Mouse (Mus musculus) liver, embryonic 14.5 days (tissue): ENCODE measurements around the gene Abcc4. TPM values are rescaled to one million over a fixed set of nuclear protein-coding genes. Genes with fewer than 3 reads are reported as not detected.
A peak's percentile ranks its signal among the peaks of the same experiment; 100 is the strongest.

Experiments
- ATAC-seq: fragments of 200-750 bp; cut with Nextera tagmentation; 2 replicates; pipeline ENCODE4 v1.8.0; 2017; ENCODE audit warnings: moderate number of reproducible peaks, mild to moderate bottlenecking, moderate library complexity; ENCODE audit not compliant: insufficient read depth
- DNase-seq, 3 experiments: peaks; one replicate each; pipeline ENCODE4 v3.0.0-alpha.2; 2012 to 2013; ENCODE audit warnings: low read depth in 3 of 3, low spot score in 3 of 3
- H3K27ac ChIP-seq: fragments of 300-500 bp; sonication (generic); 2 replicates; pipeline ENCODE4 v1.5.1; 2014; ENCODE audit warnings: moderate library complexity, mild to moderate bottlenecking, control low read depth, inconsistent platforms
- H3K27me3 ChIP-seq: fragments of 300-500 bp; sonication (generic); 2 replicates; pipeline ENCODE4 v1.6.1; 2014; ENCODE audit warnings: mild to moderate bottlenecking, low read length, moderate library complexity; ENCODE audit not compliant: control insufficient read depth, insufficient read depth
- H3K36me3 ChIP-seq: fragments of 300-500 bp; sonication (generic); replicated peaks from 2 replicates; pipeline ENCODE4 v1.6.1; 2014; ENCODE audit warnings: low read depth; ENCODE audit not compliant: control insufficient read depth, insufficient read depth
- H3K4me1 ChIP-seq, 2 experiments: fragments of 200-500 bp in 1 of 2; fragments of 300-500 bp in 1 of 2; sonication (generic) in 1 of 2; replicated peaks; 2 replicates each; pipeline ENCODE4 v1.6.1; 2012 to 2014; ENCODE audit warnings: antibody characterized with exemption in 1 of 2, inconsistent platforms in 1 of 2, low read length in 1 of 2; ENCODE audit not compliant: control insufficient read depth in 2 of 2, insufficient read depth in 2 of 2
- H3K4me2 ChIP-seq: fragments of 300-500 bp; sonication (generic); 2 replicates; pipeline ENCODE4 v1.6.1; 2014; ENCODE audit warnings: low read depth, mild to moderate bottlenecking, control low read depth, moderate library complexity
- H3K4me3 ChIP-seq, 2 experiments: fragments of 200-500 bp in 1 of 2; fragments of 300-500 bp in 1 of 2; sonication (generic) in 1 of 2; 2 replicates each; pipeline ENCODE4 v1.5.1; 2012 to 2014; ENCODE audit warnings: low read depth in 2 of 2, low read length in 2 of 2, mild to moderate bottlenecking in 2 of 2, control low read depth in 1 of 2, inconsistent platforms in 1 of 2, moderate library complexity in 1 of 2; ENCODE audit not compliant: insufficient read depth in 1 of 2
- H3K9ac ChIP-seq: fragments of 300-500 bp; sonication (generic); replicated peaks from 2 replicates; pipeline ENCODE4 v1.6.1; 2014; ENCODE audit warnings: mild to moderate bottlenecking, control low read depth, moderate library complexity
- H3K9me3 ChIP-seq: fragments of 300-500 bp; sonication (generic); 2 replicates; pipeline ENCODE4 v1.6.1; 2016; ENCODE audit warnings: low read length, mixed read lengths; ENCODE audit not compliant: control insufficient read depth
- CTCF ChIP-seq: IDR thresholded peaks from 2 replicates; pipeline ENCODE4 v1.5.1; 2016; ENCODE audit warnings: antibody characterized with exemption, low read depth, control low read depth
- EP300 ChIP-seq: IDR thresholded peaks from 2 replicates; pipeline ENCODE4 v1.6.1; 2016; ENCODE audit warnings: antibody characterized with exemption, low read depth
- WGBS: fragments of 180-500 bp; shearing (Covaris S2); extraction: QIAGEN DNeasy Blood & Tissue Kit; methylation state at CpG from one replicate; pipeline ENCODE4 v1.1.7; 2014; ENCODE audit not compliant: insufficient replicate concordance; 5-methylcytosine and 5-hydroxymethylcytosine counted together
- polyA plus RNA-seq, 2 experiments: library from polyadenylated mRNA; depleted of rRNA in 1 of 2; stranded (reverse) in 1 of 2; unstranded in 1 of 2; fragments of >200 nt; fragmentation: Nextera tagmentation in 1 of 2; extraction: Ambion mirVana in 1 of 2; gene quantifications; 2 replicates each; pipeline versions ENCODE4 v1.2.1 to v1.2.3; 2012 to 2014

Abcc4 gene
- polyA plus RNA-seq, 2 experiments, result 1.4 to 1.9 TPM

DNA sequence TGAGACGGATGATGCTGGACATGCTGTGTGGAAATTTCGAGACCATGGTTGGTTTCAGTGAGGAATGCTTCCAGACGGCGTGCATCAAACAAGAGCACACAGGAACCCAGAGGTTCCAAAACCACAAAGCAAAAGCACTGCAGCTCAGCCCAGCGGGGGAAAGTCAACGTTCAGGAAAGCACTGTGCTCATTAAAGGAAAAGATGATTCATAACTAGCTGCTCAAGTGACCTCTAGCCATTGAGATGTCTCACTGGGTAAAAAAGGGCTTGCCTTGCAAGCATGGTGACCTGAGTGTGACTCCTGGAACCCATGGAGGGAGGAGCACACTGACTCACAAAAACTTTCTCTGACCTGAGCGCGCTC, 47.7 kb downstream of the Abcc4 start:
- no peak for TF ChIP-seq CTCF
- no peak for TF ChIP-seq EP300
- 53% methylated on average over 8 of the region's 8 CpGs for WGBS
- H3K9me3 ChIP-seq, result no peaks in the 10 kb centered on the region
- H3K27ac ChIP-seq, result no peak overlapping the region
- no peak overlapping the region for H3K4me3 ChIP-seq
- H3K9ac ChIP-seq, result no peak overlapping the region
- H3K27me3 ChIP-seq, result no peaks in the 10 kb centered on the region
- DNase-seq (no peak), ATAC-seq (no peak)
- no peaks in the 10 kb centered on the region for H3K36me3 ChIP-seq
- no peak overlapping the region; the same call in 1 of the 2 replicates for H3K4me2 ChIP-seq
- peaks cover 4 to 41% of the 10 kb centered on the region in 2 experiments for H3K4me1 ChIP-seq

DNA sequence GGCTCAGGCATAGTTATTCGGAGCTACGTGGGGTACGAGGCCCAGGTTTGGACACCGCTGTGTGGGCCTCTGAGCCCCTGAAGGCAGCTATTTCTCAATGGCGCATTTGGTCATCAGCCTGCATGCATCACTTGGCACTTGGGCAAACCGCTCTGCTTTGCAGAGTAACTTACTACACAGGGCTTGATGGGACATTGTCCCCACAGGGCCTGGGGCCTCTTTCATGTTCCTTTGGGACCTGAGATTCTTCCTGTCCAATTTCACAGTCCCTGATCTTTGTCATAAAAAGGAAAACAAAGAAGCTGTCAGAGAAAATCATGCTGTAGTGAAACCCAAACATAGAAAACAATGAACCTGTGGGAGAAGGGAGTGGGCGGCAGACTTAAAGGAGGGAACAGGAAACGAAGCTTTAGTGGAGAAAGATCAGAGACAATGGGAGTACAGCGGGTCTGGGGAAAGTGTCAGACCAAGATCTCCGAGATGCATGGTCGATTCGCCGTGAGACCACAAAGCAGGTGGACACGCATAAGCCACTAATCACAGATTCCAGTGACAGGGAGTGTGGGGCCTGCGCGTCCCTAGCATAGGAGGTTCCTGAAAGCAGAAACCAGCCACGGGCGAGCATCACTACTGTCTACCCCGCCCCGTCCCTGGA, 48.2 kb downstream of the Abcc4 start:
- Histone ChIP-seq H3K36me3 (no peaks in the 10 kb centered on the region), H3K4me1 (peaks cover 4 to 39% of the 10 kb centered on the region in 2 experiments), H3K4me3 (no peak overlapping the region), H3K4me2 (peak overlapping the region; percentile 1), H3K27ac (no peak overlapping the region; the same call in 1 of the 2 replicates), H3K9ac (no peak overlapping the region), H3K9me3 (no peaks in the 10 kb centered on the region), H3K27me3 (no peaks in the 10 kb centered on the region)
- TF ChIP-seq EP300 (no peak), CTCF (no peak)
- DNase-seq (no peak), ATAC-seq (no peak)
- WGBS, result 49% methylated on average over 20 of the region's 20 CpGs

DNA sequence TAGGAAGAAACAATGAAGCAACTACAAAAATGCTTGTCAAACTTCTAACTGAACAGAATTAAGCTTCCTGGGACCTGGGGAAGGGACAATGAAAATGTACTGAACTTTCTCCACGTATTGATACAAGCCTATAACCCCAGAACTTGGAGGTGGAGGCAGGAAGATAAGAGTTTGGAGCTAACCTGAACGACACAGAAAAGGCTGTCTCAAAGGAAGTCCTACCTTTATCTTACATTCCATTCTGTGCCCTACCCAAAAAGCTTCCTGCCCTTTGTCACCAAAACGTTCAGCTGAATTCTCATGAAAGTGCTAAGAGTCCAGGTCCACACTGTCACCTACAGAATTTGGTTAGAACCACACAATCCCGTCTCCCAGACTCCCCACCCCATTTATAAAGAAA, 48.8 kb downstream of the Abcc4 start:
- no peak for DNase-seq
- TF ChIP-seq CTCF (no peak), EP300 (peak; percentile 53)
- H3K4me2 ChIP-seq, result peak overlapping the region; percentile 1; the same call in 1 of the 2 replicates
- ATAC-seq, result peak; percentile 75
- no peak overlapping the region for H3K4me3 ChIP-seq
- no peaks in the 10 kb centered on the region for H3K36me3 ChIP-seq
- H3K9me3 ChIP-seq, result no peaks in the 10 kb centered on the region
- 9% methylated on average over 4 of the region's 4 CpGs for WGBS
- H3K9ac ChIP-seq, result no peak overlapping the region; the same call in 1 of the 2 replicates
- no peaks in the 10 kb centered on the region for H3K27me3 ChIP-seq
- H3K4me1 ChIP-seq, result peaks cover 4 to 38% of the 10 kb centered on the region in 2 experiments
- H3K27ac ChIP-seq, result peak overlapping the region; percentile 50

DNA sequence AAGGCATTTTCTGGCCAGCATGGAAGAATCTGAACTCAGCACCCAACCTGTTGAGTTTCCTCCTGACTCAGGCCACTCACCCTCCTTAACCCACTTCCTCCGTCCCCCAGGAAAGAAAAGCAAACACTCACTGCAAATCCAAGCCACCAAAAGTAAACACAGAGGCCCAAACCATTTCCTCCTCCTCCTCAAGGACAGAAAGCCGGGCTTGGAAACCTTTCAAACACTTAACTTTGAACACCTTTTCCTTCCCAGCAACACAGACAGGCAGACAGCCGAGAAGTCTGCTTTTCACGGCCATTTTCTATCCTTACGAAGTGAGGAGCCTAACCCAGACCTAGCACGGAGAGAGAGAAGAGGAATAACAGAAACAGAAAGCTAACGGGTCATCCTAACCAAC, 50.0 kb downstream of the Abcc4 start:
- H3K4me3 ChIP-seq, result no peak overlapping the region
- no peak for DNase-seq
- H3K36me3 ChIP-seq, result no peaks in the 10 kb centered on the region
- ATAC-seq, result no peak
- H3K27me3 ChIP-seq, result no peaks in the 10 kb centered on the region
- TF ChIP-seq EP300 (no peak), CTCF (no peak)
- no peak overlapping the region; the same call in 1 of the 2 replicates for H3K9ac ChIP-seq
- H3K4me1 ChIP-seq, result peaks cover 4 to 38% of the 10 kb centered on the region in 2 experiments
- H3K27ac ChIP-seq, result no peak overlapping the region
- WGBS, result 59% methylated on average over 7 of the region's 7 CpGs
- no peak overlapping the region for H3K4me2 ChIP-seq
- H3K9me3 ChIP-seq, result no peaks in the 10 kb centered on the region

DNA sequence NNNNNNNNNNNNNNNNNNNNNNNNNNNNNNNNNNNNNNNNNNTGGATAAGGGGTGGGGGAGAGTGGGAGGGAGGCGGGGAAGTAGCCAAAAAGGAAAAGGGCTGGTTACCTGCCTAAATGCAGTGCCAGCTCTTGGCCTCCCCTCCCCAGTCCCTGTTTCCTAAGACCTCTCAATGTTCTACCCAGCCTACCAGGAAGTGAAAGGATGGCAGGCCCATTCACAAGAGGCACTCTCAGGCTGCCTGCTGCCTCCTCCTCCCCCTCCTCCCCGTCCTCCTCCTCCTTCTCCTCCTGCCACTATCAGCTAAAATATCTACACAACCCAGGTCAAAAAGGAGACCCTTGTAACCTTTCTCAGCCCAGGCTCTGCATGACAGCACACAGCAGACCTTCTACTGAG, 51.1 kb downstream of the Abcc4 start:
- Histone ChIP-seq H3K4me1 (peaks cover 4 to 36% of the 10 kb centered on the region in 2 experiments), H3K4me2 (no peak overlapping the region), H3K9ac (no peak overlapping the region), H3K36me3 (no peaks in the 10 kb centered on the region), H3K4me3 (no peak overlapping the region), H3K27me3 (no peaks in the 10 kb centered on the region), H3K9me3 (no peaks in the 10 kb centered on the region), H3K27ac (no peak overlapping the region)
- TF ChIP-seq CTCF (no peak), EP300 (no peak)
- ATAC-seq (no peak), DNase-seq (no peak)
- WGBS, result 45% methylated on average over 2 of the region's 2 CpGs
